1 mouse cellular context compared by ENCODE assay signal in the genomic region with DNA sequence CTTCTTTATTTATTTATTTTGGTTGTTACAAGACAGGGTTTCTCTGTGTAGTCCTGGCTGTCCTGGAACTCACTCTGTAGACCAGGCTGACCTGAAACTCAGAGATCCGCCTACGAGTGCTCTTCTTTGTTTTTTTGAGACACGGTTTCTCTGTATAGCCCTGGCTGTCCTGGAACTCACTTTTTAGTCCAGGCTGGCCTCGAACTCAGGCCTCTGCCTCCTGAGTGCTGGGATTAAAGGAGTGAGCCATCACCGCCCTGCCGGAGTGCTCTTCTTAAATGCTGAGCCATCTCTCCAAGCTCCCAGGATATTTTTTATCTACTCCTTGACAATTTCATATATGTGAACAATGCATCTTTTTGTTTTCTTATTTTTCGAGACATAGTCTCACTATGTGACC.
TF ChIP-seq lines count a peak whose summit lies in the region.

No protein-coding gene starts in this region.

TF ChIP-seq in CH12.LX, 34 proteins besides CTCF, POLR2A, EP300 and RAD21:
- TF ChIP-seq ZC3H11A (IDR thresholded peaks at IDR 0.05; ENCODE audit: low read depth, low read length): no peak
- TF ChIP-seq IRF4 (IDR thresholded peaks at IDR 0.05; ENCODE audit: low read depth, low read length): no peak
- no peak for TF ChIP-seq JUN (IDR thresholded peaks at IDR 0.05; ENCODE audit: insufficient read depth, low read depth, low read length)
- no peak for TF ChIP-seq CHD1 (IDR thresholded peaks at IDR 0.05; ENCODE audit: low read depth, low read length)
- TF ChIP-seq HCFC1 (IDR thresholded peaks at IDR 0.05; ENCODE audit: low read depth, low read length): no peak
- TF ChIP-seq ZNF384 (IDR thresholded peaks at IDR 0.05; ENCODE audit: low read depth, low read length): no peak
- no peak for TF ChIP-seq NRF1 (IDR thresholded peaks at IDR 0.05; ENCODE audit: low read depth, low read length)
- no peak for TF ChIP-seq SMC3 (IDR thresholded peaks at IDR 0.05; ENCODE audit: low read depth, low read length)
- TF ChIP-seq ZMIZ1 (IDR thresholded peaks at IDR 0.05; ENCODE audit: low read depth, low read length): no peak
- no peak for TF ChIP-seq ELF1 (IDR thresholded peaks at IDR 0.05; ENCODE audit: low read depth, low read length)
- no peak for TF ChIP-seq ETS1 (conservative IDR thresholded peaks at IDR 0.05; ENCODE audit: low read depth, low read length)
- TF ChIP-seq E2F4 (IDR thresholded peaks at IDR 0.05; ENCODE audit: insufficient replicate concordance, low read depth, low read length): no peak
